Mouse (Mus musculus): ENCODE measurements around the gene Use1. TPM values are rescaled to one million over a fixed set of nuclear protein-coding genes. Genes with fewer than 3 reads are reported as not detected.

The Use1 gene
- polyA plus RNA-seq, 1 experiment from 2014 or later = 78.0 TPM

GRCm38 (mm10) chr8:71397701-71398100 lies 31.1 kb downstream of the Use1 start:
- ATAC-seq (replicated peaks; ENCODE audit: insufficient number of reproducible peaks, low FRiP score, low TSS enrichment, low read depth) (no peak), DNase-seq (ENCODE audit: low spot score) (no peak)
- Histone ChIP-seq H3K27ac (replicated peaks; ENCODE audit: low read depth, low read length) (no peak overlapping the region), H3K4me2 (ENCODE audit: low read depth, low read length) (peak overlapping the region; percentile 71), H3K4me3 (ENCODE audit: low read depth, low read length) (peak overlapping the region; percentile 87), H3K36me3 (replicated peaks; ENCODE audit: control insufficient read depth, insufficient read depth, low read depth, low read length) (no peaks in the 10 kb centered on the region; the same call in 1 of the 2 replicates), H3K9ac (replicated peaks; ENCODE audit: low read length) (peak overlapping the region; percentile 70; the same call in 1 of the 2 replicates), H3K27me3 (ENCODE audit: control insufficient read depth, insufficient read depth, low read length) (no peaks in the 10 kb centered on the region), H3K9me3 (replicated peaks; ENCODE audit: control insufficient read depth, low read length) (no peaks in the 10 kb centered on the region), H3K4me1 (ENCODE audit: control insufficient read depth, insufficient read depth, low read length) (no peaks in the 10 kb centered on the region)
- WGBS = 82% methylated on average over 12 of the region's 12 CpGs

- ATAC-seq (replicated peaks; ENCODE audit: insufficient number of reproducible peaks, low FRiP score, low TSS enrichment, low read depth) (no peak), DNase-seq (ENCODE audit: low spot score) (no peak)
- no peaks in the 10 kb centered on the region; the same call in 1 of the 2 replicates for H3K36me3 ChIP-seq (replicated peaks; ENCODE audit: control insufficient read depth, insufficient read depth, low read depth, low read length)
- no peak overlapping the region for H3K9ac ChIP-seq (replicated peaks; ENCODE audit: low read length)
- H3K9me3 ChIP-seq (replicated peaks; ENCODE audit: control insufficient read depth, low read length) = no peaks in the 10 kb centered on the region
- H3K4me2 ChIP-seq (ENCODE audit: low read depth, low read length) = no peak overlapping the region
- no peaks in the 10 kb centered on the region for H3K27me3 ChIP-seq (ENCODE audit: control insufficient read depth, insufficient read depth, low read length)
- WGBS = 88% methylated on average over 2 of the region's 2 CpGs
- no peak overlapping the region for H3K4me3 ChIP-seq (ENCODE audit: low read depth, low read length)
- 0 out of 2 replicates have a peak, but pooled peaks cover 2% of the 10 kb centered on the region for H3K4me1 ChIP-seq (ENCODE audit: control insufficient read depth, insufficient read depth, low read length)
- no peak overlapping the region for H3K27ac ChIP-seq (replicated peaks; ENCODE audit: low read depth, low read length)
Measured at GRCm38 (mm10) chr8:71400826-71401225, 34.2 kb downstream of the Use1 start.

GRCm38 (mm10) chr8:71401454-71401853 lies 34.8 kb downstream of the Use1 start:
- H3K4me1 ChIP-seq (ENCODE audit: control insufficient read depth, insufficient read depth, low read length) = 0 out of 2 replicates have a peak, but pooled peaks cover 2% of the 10 kb centered on the region
- H3K36me3 ChIP-seq (replicated peaks; ENCODE audit: control insufficient read depth, insufficient read depth, low read depth, low read length) = no peaks in the 10 kb centered on the region; the same call in 1 of the 2 replicates
- no peak overlapping the region for H3K9ac ChIP-seq (replicated peaks; ENCODE audit: low read length)
- no peak overlapping the region for H3K4me2 ChIP-seq (ENCODE audit: low read depth, low read length)
- H3K4me3 ChIP-seq (ENCODE audit: low read depth, low read length) = no peak overlapping the region
- ATAC-seq (replicated peaks; ENCODE audit: insufficient number of reproducible peaks, low FRiP score, low TSS enrichment, low read depth) (no peak), DNase-seq (ENCODE audit: low spot score) (no peak)
- no peaks in the 10 kb centered on the region for H3K9me3 ChIP-seq (replicated peaks; ENCODE audit: control insufficient read depth, low read length)
- no peak overlapping the region for H3K27ac ChIP-seq (replicated peaks; ENCODE audit: low read depth, low read length)
- no peaks in the 10 kb centered on the region for H3K27me3 ChIP-seq (ENCODE audit: control insufficient read depth, insufficient read depth, low read length)

GRCm38 (mm10) chr8:71402446-71402964 lies 35.9 kb downstream of the Use1 start:
- H3K27me3 ChIP-seq (ENCODE audit: control insufficient read depth, insufficient read depth, low read length) = no peaks in the 10 kb centered on the region
- H3K4me3 ChIP-seq (ENCODE audit: low read depth, low read length) = no peak overlapping the region
- no peaks in the 10 kb centered on the region for H3K9me3 ChIP-seq (replicated peaks; ENCODE audit: control insufficient read depth, low read length)
- no peak overlapping the region for H3K4me2 ChIP-seq (ENCODE audit: low read depth, low read length)
- no peak for ATAC-seq (replicated peaks; ENCODE audit: insufficient number of reproducible peaks, low FRiP score, low TSS enrichment, low read depth)
- H3K36me3 ChIP-seq (replicated peaks; ENCODE audit: control insufficient read depth, insufficient read depth, low read depth, low read length) = no peaks in the 10 kb centered on the region; the same call in 1 of the 2 replicates
- no peak for DNase-seq (ENCODE audit: low spot score)
- no peak overlapping the region for H3K9ac ChIP-seq (replicated peaks; ENCODE audit: low read length)
- 0 out of 2 replicates have a peak, but pooled peaks cover 5% of the 10 kb centered on the region for H3K4me1 ChIP-seq (ENCODE audit: control insufficient read depth, insufficient read depth, low read length)
- 87% methylated on average over 9 of the region's 9 CpGs for WGBS
- no peak overlapping the region for H3K27ac ChIP-seq (replicated peaks; ENCODE audit: low read depth, low read length)

- Histone ChIP-seq H3K27ac (replicated peaks; ENCODE audit: low read depth, low read length) (no peak overlapping the region), H3K9me3 (replicated peaks; ENCODE audit: control insufficient read depth, low read length) (no peaks in the 10 kb centered on the region), H3K27me3 (ENCODE audit: control insufficient read depth, insufficient read depth, low read length) (no peaks in the 10 kb centered on the region), H3K36me3 (replicated peaks; ENCODE audit: control insufficient read depth, insufficient read depth, low read depth, low read length) (peaks cover under 1% of the 10 kb centered on the region; the same call in 1 of the 2 replicates), H3K9ac (replicated peaks; ENCODE audit: low read length) (no peak overlapping the region), H3K4me3 (ENCODE audit: low read depth, low read length) (no peak overlapping the region), H3K4me2 (ENCODE audit: low read depth, low read length) (no peak overlapping the region), H3K4me1 (ENCODE audit: control insufficient read depth, insufficient read depth, low read length) (0 out of 2 replicates have a peak, but pooled peaks cover 5% of the 10 kb centered on the region)
- 85% methylated on average over 6 of the region's 6 CpGs for WGBS
- no peak for DNase-seq (ENCODE audit: low spot score)
- ATAC-seq (replicated peaks; ENCODE audit: insufficient number of reproducible peaks, low FRiP score, low TSS enrichment, low read depth) = no peak
Measured at GRCm38 (mm10) chr8:71403107-71403885, 36.6 kb downstream of the Use1 start.

- no peak overlapping the region for H3K27ac ChIP-seq (replicated peaks; ENCODE audit: low read depth, low read length)
- no peak overlapping the region for H3K4me2 ChIP-seq (ENCODE audit: low read depth, low read length)
- ATAC-seq (replicated peaks; ENCODE audit: insufficient number of reproducible peaks, low FRiP score, low TSS enrichment, low read depth) (no peak), DNase-seq (ENCODE audit: low spot score) (no peak)
- peaks cover 4% of the 10 kb centered on the region for H3K36me3 ChIP-seq (replicated peaks; ENCODE audit: control insufficient read depth, insufficient read depth, low read depth, low read length)
- H3K27me3 ChIP-seq (ENCODE audit: control insufficient read depth, insufficient read depth, low read length) = no peaks in the 10 kb centered on the region
- 0 out of 2 replicates have a peak, but pooled peaks cover 5% of the 10 kb centered on the region for H3K4me1 ChIP-seq (ENCODE audit: control insufficient read depth, insufficient read depth, low read length)
- H3K4me3 ChIP-seq (ENCODE audit: low read depth, low read length) = no peak overlapping the region
- no peaks in the 10 kb centered on the region for H3K9me3 ChIP-seq (replicated peaks; ENCODE audit: control insufficient read depth, low read length)
- 95% methylated on average over 8 of the region's 8 CpGs for WGBS
- H3K9ac ChIP-seq (replicated peaks; ENCODE audit: low read length) = no peak overlapping the region
Measured at GRCm38 (mm10) chr8:71404011-71404410, 37.4 kb downstream of the Use1 start.

- Histone ChIP-seq H3K4me2 (ENCODE audit: low read depth, low read length) (no peak overlapping the region; the same call in 1 of the 2 replicates), H3K36me3 (replicated peaks; ENCODE audit: control insufficient read depth, insufficient read depth, low read depth, low read length) (peaks cover 4% of the 10 kb centered on the region), H3K4me1 (ENCODE audit: control insufficient read depth, insufficient read depth, low read length) (0 out of 2 replicates have a peak, but pooled peaks cover 5% of the 10 kb centered on the region), H3K4me3 (ENCODE audit: low read depth, low read length) (peak overlapping the region; percentile 62; the same call in 1 of the 2 replicates), H3K9ac (replicated peaks; ENCODE audit: low read length) (no peak overlapping the region), H3K27ac (replicated peaks; ENCODE audit: low read depth, low read length) (no peak overlapping the region), H3K9me3 (replicated peaks; ENCODE audit: control insufficient read depth, low read length) (no peaks in the 10 kb centered on the region), H3K27me3 (ENCODE audit: control insufficient read depth, insufficient read depth, low read length) (no peaks in the 10 kb centered on the region)
- no peak for ATAC-seq (replicated peaks; ENCODE audit: insufficient number of reproducible peaks, low FRiP score, low TSS enrichment, low read depth)
- WGBS = 89% methylated on average over 9 of the region's 9 CpGs
- no peak for DNase-seq (ENCODE audit: low spot score)
Measured at GRCm38 (mm10) chr8:71404951-71405351, 38.3 kb downstream of the Use1 start.

All from embryonic facial prominence, embryonic 11.5 days (tissue).